Mouse (Mus musculus): Measurements from ENCODE around the gene E030030I06Rik.
"Not testable (repeated sequence)": the region's sequence is repeated elsewhere in the genome, so short reads cannot be mapped to it uniquely, and the experiment has no call there.

E030030I06Rik gene

GRCm38 (mm10) chr10:22154127-22154526, 5.1 kb upstream of the E030030I06Rik start:
- in situ Hi-C loops (cut with MseI, MboI) = loop anchor here (10.0 to 25.0 kb wide), 3 partner anchors 119 to 333 kb away; partner anchors contain the start of gene Raet1d (in 1 of the 2)

- in situ Hi-C loops (cut with MseI, MboI) = loop anchor here (10.0 to 25.0 kb wide), 3 partner anchors 118 to 334 kb away; partner anchors contain the start of gene Raet1d (in 1 of the 2)
Measured at GRCm38 (mm10) chr10:22153147-22153690, 4.1 kb upstream of the E030030I06Rik start.

GRCm38 (mm10) chr10:22151863-22152640, 3.0 kb upstream of the E030030I06Rik start:
- in situ Hi-C loops (cut with MseI, MboI) = loop anchor here (10.0 to 25.0 kb wide), 3 partner anchors 117 to 335 kb away; partner anchors contain the start of gene Raet1d (in 1 of the 2)

- in situ Hi-C loops (cut with MseI, MboI) = loop anchor here (10.0 to 25.0 kb wide), 3 partner anchors 116 to 336 kb away; partner anchors contain the start of gene Raet1d (in 1 of the 2)
Measured at GRCm38 (mm10) chr10:22151056-22151862, 2.2 kb upstream of the E030030I06Rik start.

- in situ Hi-C loops (cut with MseI, MboI) = loop anchor here (10.0 to 25.0 kb wide), 3 partner anchors 116 to 337 kb away; partner anchors contain the start of gene Raet1d (in 1 of the 2)
Measured at GRCm38 (mm10) chr10:22150593-22150992, 1.5 kb upstream of the E030030I06Rik start.

- in situ Hi-C loops (cut with MseI, MboI) = loop anchor here (10.0 to 25.0 kb wide), 3 partner anchors 115 to 337 kb away; partner anchors contain the start of gene Raet1d (in 1 of the 2)
Measured at GRCm38 (mm10) chr10:22149691-22150465, 808 bp upstream of the E030030I06Rik start.

GRCm38 (mm10) chr10:22148441-22149072, 513 bp downstream of the E030030I06Rik start:
- in situ Hi-C loops (cut with MseI, MboI) = loop anchor here in 1 of 2 experiments (10.0 kb wide), 1 partner anchor 114 kb away; no protein-coding TSS in a partner anchor

GRCm38 (mm10) chr10:22142926-22143325, 6.1 kb downstream of the E030030I06Rik start:
- in situ Hi-C loops (cut with MseI, MboI) = loop anchor here in 1 of 2 experiments (10.0 kb wide), 1 partner anchor 108 kb away; no protein-coding TSS in a partner anchor

- in situ Hi-C loops (cut with MseI, MboI) = loop anchor here in 1 of 2 experiments (10.0 kb wide), 1 partner anchor 107 kb away; no protein-coding TSS in a partner anchor
Measured at GRCm38 (mm10) chr10:22142194-22142593, 6.9 kb downstream of the E030030I06Rik start.

GRCm38 (mm10) chr10:22140665-22141280, 8.3 kb downstream of the E030030I06Rik start:
- in situ Hi-C loops (cut with MseI, MboI) = loop anchor here in 1 of 2 experiments (10.0 kb wide), 1 partner anchor 106 kb away; no protein-coding TSS in a partner anchor

GRCm38 (mm10) chr10:22074531-22074930, 74.5 kb downstream of the E030030I06Rik start:
- in situ Hi-C loops (cut with MseI, MboI) = no loop called here

GRCm38 (mm10) chr10:22072739-22073138, 76.3 kb downstream of the E030030I06Rik start:
- in situ Hi-C loops (cut with MseI, MboI) = no loop called here

GRCm38 (mm10) chr10:22070576-22070975, 78.5 kb downstream of the E030030I06Rik start:
- in situ Hi-C loops (cut with MseI, MboI) = no loop called here

GRCm38 (mm10) chr10:22070168-22070567, 78.9 kb downstream of the E030030I06Rik start:
- in situ Hi-C loops (cut with MseI, MboI) = no loop called here

GRCm38 (mm10) chr10:22067979-22068378, 81.1 kb downstream of the E030030I06Rik start, which contains the start of gene 4930444G20Rik:
Gene 4930444G20Rik (minus strand): TSS chr10:22068079.
- in situ Hi-C loops (cut with MseI, MboI) = not testable (repeated sequence)

Data from mouse trophoblast stem cell (cell line).